Mouse (Mus musculus) layer of hippocampus, adult 9-11 months (tissue): ENCODE measurements around the gene D17Wsu92e.

ENCODE experiments used
- DNase-seq: peaks from one replicate; pipeline ENCODE4 v3.0.0; 2022

D17Wsu92e gene

GRCm38 (mm10) chr17:27734344-27735073 is 85.9 kb downstream of the D17Wsu92e start:
- no peak for DNase-seq

- DNase-seq: no peak
Observed at GRCm38 (mm10) chr17:27732694-27733093, 87.8 kb downstream of the D17Wsu92e start.

GRCm38 (mm10) chr17:27732152-27732551 is 88.3 kb downstream of the D17Wsu92e start:
- DNase-seq: no peak

- DNase-seq: no peak
Observed at GRCm38 (mm10) chr17:27728770-27729169, 91.7 kb downstream of the D17Wsu92e start, which contains the start of gene Spdef. Spdef (minus strand) TSS chr17:27728955.

GRCm38 (mm10) chr17:27726527-27726926 is 93.9 kb downstream of the D17Wsu92e start:
- no peak for DNase-seq

- no peak for DNase-seq
Observed at GRCm38 (mm10) chr17:27725412-27725811, 95.0 kb downstream of the D17Wsu92e start.

- no peak for DNase-seq
Observed at GRCm38 (mm10) chr17:27725011-27725410, 95.4 kb downstream of the D17Wsu92e start.

- no peak for DNase-seq
Observed at GRCm38 (mm10) chr17:27724327-27724726, 96.1 kb downstream of the D17Wsu92e start.

- no peak for DNase-seq
Observed at GRCm38 (mm10) chr17:27721125-27721664, 99.3 kb downstream of the D17Wsu92e start.

GRCm38 (mm10) chr17:27720326-27720725 is 100.1 kb downstream of the D17Wsu92e start:
- no peak for DNase-seq

GRCm38 (mm10) chr17:27719663-27720062 is 100.8 kb downstream of the D17Wsu92e start:
- no peak for DNase-seq

GRCm38 (mm10) chr17:27718250-27718649 is 102.2 kb downstream of the D17Wsu92e start:
- DNase-seq: no peak

GRCm38 (mm10) chr17:27716804-27717203 is 103.6 kb downstream of the D17Wsu92e start:
- no peak for DNase-seq

- DNase-seq: no peak
Observed at GRCm38 (mm10) chr17:27712832-27713231, 107.6 kb downstream of the D17Wsu92e start.

- no peak for DNase-seq
Observed at GRCm38 (mm10) chr17:27709650-27710049, 110.8 kb downstream of the D17Wsu92e start.

- DNase-seq: no peak
Observed at GRCm38 (mm10) chr17:27707954-27708661, 112.3 kb downstream of the D17Wsu92e start.

GRCm38 (mm10) chr17:27705661-27706060 is 114.8 kb downstream of the D17Wsu92e start:
- no peak for DNase-seq

GRCm38 (mm10) chr17:27703961-27704621 is 116.4 kb downstream of the D17Wsu92e start:
- peak; percentile 63 for DNase-seq

GRCm38 (mm10) chr17:27702518-27702917 is 117.9 kb downstream of the D17Wsu92e start:
- no peak for DNase-seq

- DNase-seq: no peak
Observed at GRCm38 (mm10) chr17:27701856-27702255, 118.6 kb downstream of the D17Wsu92e start.
